Mouse (Mus musculus) limb, embryonic 15.5 days (tissue): ENCODE data around the gene Pold1. TPM values are rescaled to one million over a fixed set of nuclear protein-coding genes. Genes with fewer than 3 reads are reported as not detected.
A peak's percentile ranks its signal among the peaks of the same experiment; 100 is the strongest.

Experiments
- ATAC-seq: fragments of 200-750 bp; cut with Nextera tagmentation; 2 replicates; pipeline ENCODE4 v1.8.0; 2017; ENCODE audit warnings: low read depth, moderate TSS enrichment; ENCODE audit not compliant: insufficient number of reproducible peaks, low FRiP score, low TSS enrichment
- H3K27ac ChIP-seq: fragments of 300-500 bp; sonication (generic); 2 replicates; pipeline ENCODE4 v1.5.1; 2015; ENCODE audit warnings: moderate library complexity, mild to moderate bottlenecking, inconsistent platforms
- H3K27me3 ChIP-seq: fragments of 300-500 bp; sonication (generic); 2 replicates; pipeline ENCODE4 v1.6.1; 2015; ENCODE audit warnings: inconsistent platforms
- H3K36me3 ChIP-seq: fragments of 300-500 bp; sonication (generic); 2 replicates; pipeline ENCODE4 v1.6.1; 2015; ENCODE audit warnings: inconsistent platforms
- H3K4me1 ChIP-seq: fragments of 300-500 bp; sonication (generic); 2 replicates; pipeline ENCODE4 v1.6.1; 2015; ENCODE audit warnings: inconsistent platforms
- H3K4me2 ChIP-seq: fragments of 300-500 bp; sonication (generic); 2 replicates; pipeline ENCODE4 v1.6.1; 2015; ENCODE audit warnings: mild to moderate bottlenecking, inconsistent platforms
- H3K4me3 ChIP-seq: fragments of 300-500 bp; sonication (generic); 2 replicates; pipeline ENCODE4 v1.5.1; 2015; ENCODE audit warnings: mild to moderate bottlenecking, inconsistent platforms
- H3K9ac ChIP-seq: fragments of 300-500 bp; sonication (generic); 2 replicates; pipeline ENCODE4 v1.6.1; 2015; ENCODE audit warnings: inconsistent platforms
- H3K9me3 ChIP-seq: fragments of 300-500 bp; sonication (generic); 2 replicates; pipeline ENCODE4 v1.6.1; 2016; ENCODE audit warnings: inconsistent platforms
- WGBS: fragments of 180-500 bp; shearing (Covaris S2); methylation state at CpG from one replicate; pipeline ENCODE4 v1.1.7; 2015; 5-methylcytosine and 5-hydroxymethylcytosine counted together
- polyA plus RNA-seq: library from polyadenylated mRNA; unstranded; fragments of >200 nt; fragmentation: Nextera tagmentation; extraction: Ambion mirVana; gene quantifications from 2 replicates; pipeline ENCODE4 v1.2.1, GENCODE M21; 2015

Pold1 gene
- polyA plus RNA-seq, 1 experiment from 2014 or later, result 75.7 TPM

DNA sequence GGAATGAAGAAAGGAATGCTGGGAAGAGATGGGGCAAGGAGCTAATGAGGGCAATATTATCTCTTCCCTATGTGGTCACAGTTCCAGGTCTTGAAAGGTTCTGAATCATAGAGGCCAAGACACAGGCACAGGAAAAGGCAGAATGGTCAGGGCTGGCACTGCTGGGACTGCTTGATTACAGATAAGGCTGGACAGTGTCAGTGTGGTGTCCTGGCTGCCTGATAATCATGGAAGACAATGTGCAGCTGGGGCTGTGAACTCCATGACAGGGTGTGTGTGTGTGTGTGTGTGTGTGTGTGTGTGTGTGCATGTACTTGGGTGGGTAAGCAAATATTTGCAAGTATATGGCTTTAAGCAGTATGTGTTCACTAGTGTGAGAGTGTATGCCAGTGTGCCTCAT lies 41.2 kb downstream of the Pold1 start:
- 0 out of 2 replicates have a peak, but pooled peaks cover 3% of the 10 kb centered on the region for H3K9me3 ChIP-seq
- no peak overlapping the region for H3K4me3 ChIP-seq
- H3K27me3 ChIP-seq, result peaks cover 17% of the 10 kb centered on the region
- H3K27ac ChIP-seq, result no peak overlapping the region
- H3K36me3 ChIP-seq, result no peaks in the 10 kb centered on the region
- no peak overlapping the region for H3K4me2 ChIP-seq
- no peaks in the 10 kb centered on the region for H3K4me1 ChIP-seq
- no peak overlapping the region for H3K9ac ChIP-seq
- ATAC-seq, result no peak

DNA sequence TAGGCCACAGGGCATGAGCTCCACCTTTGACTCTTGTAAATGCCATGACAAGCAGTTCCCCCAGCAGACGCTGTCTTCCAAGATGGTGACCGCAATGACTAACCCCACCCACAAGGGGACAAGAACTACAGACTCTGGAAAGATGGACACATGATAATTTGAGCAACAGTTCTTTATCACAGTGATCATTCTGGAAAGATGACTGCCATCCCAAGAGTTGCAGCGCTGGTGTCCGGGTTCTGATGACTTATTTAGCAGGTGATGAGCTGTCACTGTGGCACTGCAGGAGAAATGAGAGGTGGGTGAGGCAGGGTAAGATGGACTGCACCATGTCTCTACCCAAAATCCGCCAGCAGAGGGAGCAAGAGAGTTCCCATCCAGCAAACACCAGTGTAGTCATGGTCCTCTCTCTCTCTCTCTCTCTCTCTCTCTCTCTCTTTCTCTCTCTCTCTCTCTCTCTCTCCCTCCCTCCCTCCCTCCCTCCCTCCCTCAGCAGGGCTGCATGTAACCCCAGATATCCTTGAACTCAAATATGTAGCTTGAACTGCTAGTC lies 47.0 kb downstream of the Pold1 start:
- Histone ChIP-seq H3K4me2 (no peak overlapping the region), H3K9ac (no peak overlapping the region), H3K36me3 (no peaks in the 10 kb centered on the region), H3K4me1 (peaks cover 10% of the 10 kb centered on the region; the same call in 1 of the 2 replicates), H3K27me3 (no peaks in the 10 kb centered on the region), H3K9me3 (no peaks in the 10 kb centered on the region), H3K4me3 (no peak overlapping the region), H3K27ac (no peak overlapping the region)
- 39% methylated on average over 5 of the region's 5 CpGs for WGBS
- no peak for ATAC-seq

DNA sequence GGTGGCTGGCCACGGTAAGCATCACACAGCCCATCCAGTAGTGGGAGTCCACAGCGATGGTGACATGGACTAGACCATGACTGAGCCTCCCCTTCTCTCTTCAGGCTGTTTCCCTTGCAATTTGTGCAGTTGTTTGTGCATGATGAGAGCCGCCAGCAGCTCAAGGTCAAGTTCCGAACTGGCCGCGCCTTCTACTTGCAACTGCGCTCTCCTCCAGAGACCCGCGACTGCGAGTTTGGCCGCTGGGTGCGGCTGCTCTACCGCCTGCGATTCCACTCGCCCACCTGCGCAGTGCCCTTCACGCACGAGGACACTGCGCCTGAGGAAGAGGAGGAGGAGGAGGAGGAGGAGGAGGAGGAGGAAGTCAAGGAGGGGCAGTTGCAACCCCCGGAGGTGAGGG lies 48.6 kb downstream of the Pold1 start:
- Histone ChIP-seq H3K4me3 (no peak overlapping the region), H3K27ac (no peak overlapping the region), H3K4me2 (no peak overlapping the region), H3K4me1 (peaks cover 18% of the 10 kb centered on the region), H3K36me3 (no peaks in the 10 kb centered on the region), H3K9ac (no peak overlapping the region), H3K27me3 (no peaks in the 10 kb centered on the region), H3K9me3 (no peaks in the 10 kb centered on the region)
- ATAC-seq, result no peak
- 56% methylated on average over 20 of the region's 20 CpGs for whole genome bisulfite sequencing

DNA sequence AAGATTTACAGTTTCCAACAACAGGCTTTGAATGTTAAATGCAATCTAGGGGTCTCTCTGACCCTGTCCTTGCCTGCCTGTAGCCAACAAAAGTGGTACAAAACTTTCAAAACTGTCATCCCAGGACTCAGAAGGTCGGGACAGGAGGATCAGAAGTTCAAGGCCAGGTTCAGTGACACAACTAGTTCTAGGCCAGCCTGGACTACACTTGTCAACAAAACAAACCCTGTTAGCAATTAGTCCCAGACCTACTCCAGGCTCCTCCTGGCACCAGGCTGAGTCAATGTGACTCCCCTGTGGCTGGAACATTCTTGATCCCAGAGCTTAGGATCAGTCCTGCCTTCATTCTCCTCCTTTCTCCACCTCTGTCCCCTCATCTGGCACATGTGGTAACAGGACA lies 49.7 kb downstream of the Pold1 start:
- no peak overlapping the region for H3K4me2 ChIP-seq
- 64% methylated on average over 1 of the region's 1 CpGs for WGBS
- no peak overlapping the region for H3K9ac ChIP-seq
- ATAC-seq, result no peak
- peaks cover 24% of the 10 kb centered on the region for H3K4me1 ChIP-seq
- H3K9me3 ChIP-seq, result no peaks in the 10 kb centered on the region
- no peaks in the 10 kb centered on the region for H3K27me3 ChIP-seq
- peaks cover 4% of the 10 kb centered on the region; the same call in 1 of the 2 replicates for H3K36me3 ChIP-seq
- no peak overlapping the region for H3K27ac ChIP-seq
- no peak overlapping the region for H3K4me3 ChIP-seq

DNA sequence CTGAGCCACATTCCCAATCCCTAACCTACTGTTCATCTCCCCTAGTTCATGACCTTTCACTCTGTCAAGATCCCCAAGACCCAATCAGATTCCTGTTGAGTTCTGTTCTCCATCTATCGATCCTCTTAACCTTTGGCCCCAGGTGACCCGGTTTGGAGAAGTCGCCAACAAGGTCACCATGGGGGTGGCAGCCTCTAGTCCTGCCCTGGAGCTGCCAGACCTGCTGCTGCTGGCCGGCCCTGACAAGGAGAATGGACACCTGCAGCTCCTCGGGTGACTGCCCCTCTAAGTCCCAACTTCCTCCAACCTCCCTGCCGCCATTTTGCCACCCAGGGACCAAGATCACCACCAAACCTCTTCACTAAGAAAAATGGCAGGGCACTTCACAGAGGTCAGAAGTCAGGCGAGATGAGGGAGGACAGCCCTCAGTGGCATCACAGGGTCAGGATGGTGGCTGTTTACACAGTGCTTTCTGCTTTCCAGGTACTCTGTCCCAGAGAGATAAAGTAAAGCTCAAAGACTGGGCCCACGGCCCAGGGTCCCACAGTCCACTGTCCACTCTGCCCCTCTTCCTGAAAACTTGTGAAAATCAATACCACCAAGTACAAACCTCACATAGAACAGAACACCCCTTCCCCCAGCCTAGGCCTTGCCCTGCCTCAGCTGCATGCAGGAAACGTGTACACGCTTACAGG lies 51.1 kb downstream of the Pold1 start:
- H3K4me3 ChIP-seq, result peak overlapping the region; percentile 58
- H3K9ac ChIP-seq, result no peak overlapping the region
- ATAC-seq, result no peak
- H3K4me1 ChIP-seq, result peaks cover 24% of the 10 kb centered on the region
- H3K27ac ChIP-seq, result no peak overlapping the region; the same call in 1 of the 2 replicates
- peak overlapping the region; percentile 82 for H3K4me2 ChIP-seq
- H3K27me3 ChIP-seq, result no peaks in the 10 kb centered on the region
- WGBS, result 83% methylated on average over 10 of the region's 10 CpGs
- no peaks in the 10 kb centered on the region for H3K9me3 ChIP-seq
- peaks cover 16% of the 10 kb centered on the region for H3K36me3 ChIP-seq

DNA sequence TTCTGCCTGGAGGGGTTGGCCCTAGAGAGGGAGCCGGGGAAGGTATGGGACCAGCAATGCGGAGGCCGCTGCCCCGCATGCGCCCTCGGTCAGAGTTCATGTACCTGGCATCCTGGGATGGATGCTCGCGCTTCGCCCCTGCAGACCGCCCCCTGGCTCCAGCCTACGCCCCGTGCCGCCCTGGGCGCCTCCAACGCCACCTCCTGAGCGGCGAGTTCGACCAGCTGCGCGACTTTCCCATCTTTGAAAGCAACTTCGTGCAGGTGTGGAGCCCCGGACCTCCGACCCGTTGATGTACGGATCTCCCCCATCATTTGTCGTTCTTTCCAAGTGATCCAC lies 51.9 kb downstream of the Pold1 start:
- peak; percentile 35 for ATAC-seq
- peaks cover 24% of the 10 kb centered on the region for H3K4me1 ChIP-seq
- no peaks in the 10 kb centered on the region for H3K9me3 ChIP-seq
- peak overlapping the region; percentile 94 for H3K27ac ChIP-seq
- WGBS, result under 1% methylated on average over 26 of the region's 26 CpGs
- H3K36me3 ChIP-seq, result peaks cover 24% of the 10 kb centered on the region
- no peaks in the 10 kb centered on the region for H3K27me3 ChIP-seq
- peak overlapping the region; percentile 58 for H3K4me3 ChIP-seq
- H3K9ac ChIP-seq, result peak overlapping the region; percentile 59
- peak overlapping the region; percentile 82 for H3K4me2 ChIP-seq

DNA sequence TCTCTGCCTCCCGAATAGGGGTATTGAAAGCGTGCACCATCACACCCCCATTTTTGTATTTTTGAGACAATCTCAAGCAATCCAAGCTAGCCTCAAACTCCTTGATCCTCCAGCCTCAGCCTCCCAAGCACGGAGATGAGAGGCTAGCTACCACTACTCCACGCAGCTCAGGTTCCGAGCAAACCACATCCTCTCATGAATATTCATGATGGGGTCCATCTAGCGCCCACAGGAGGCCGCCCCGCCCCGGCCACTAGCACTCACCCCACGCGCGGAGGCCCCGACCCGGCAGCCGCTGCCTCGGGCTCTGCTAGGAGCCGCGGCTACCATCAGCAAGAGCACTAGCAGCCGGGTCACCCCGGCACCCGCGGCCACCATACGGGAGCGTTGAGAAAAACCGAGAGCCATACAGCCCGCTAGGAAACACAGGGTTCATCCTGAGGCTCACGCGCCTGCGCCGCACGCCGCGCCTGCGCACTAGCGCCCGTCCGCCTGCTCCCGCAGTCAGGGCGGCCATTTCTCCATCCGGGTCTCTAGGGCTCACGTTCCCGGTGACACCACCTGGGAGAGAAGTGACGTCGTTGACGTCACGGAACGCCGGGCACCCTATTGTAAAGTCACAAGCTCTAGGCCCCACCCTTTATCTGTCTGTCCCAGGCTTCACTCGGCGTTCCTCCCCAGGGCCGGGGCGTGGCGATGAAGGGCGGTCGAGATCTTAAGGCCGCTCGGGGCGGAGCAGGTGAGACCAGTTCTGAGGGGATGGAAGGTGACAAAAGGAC lies 52.5 kb downstream of the Pold1 start, which contains the start of the genes Emc10 and Fam71e1:
Gene Emc10 (minus strand): TSS at position 538 of the 779 bp plus-strand sequence.
Gene Fam71e1 (plus strand): TSS at position 590 of the 779 bp plus-strand sequence.
- Histone ChIP-seq H3K4me3 (peak within 1 kb of the TSS; percentile 58), H3K36me3 (peaks cover 29% of the 10 kb centered on the region), H3K4me2 (peak within 1 kb of the TSS; percentile 82), H3K27me3 (no peaks in the 10 kb centered on the region), H3K4me1 (peaks cover 24% of the 10 kb centered on the region), H3K27ac (peak within 1 kb of the TSS; percentile 94), H3K9me3 (no peaks in the 10 kb centered on the region), H3K9ac (peak within 1 kb of the TSS; percentile 74)
- 1% methylated on average over 58 of the region's 58 CpGs for WGBS
- peak; percentile 94 for ATAC-seq

DNA sequence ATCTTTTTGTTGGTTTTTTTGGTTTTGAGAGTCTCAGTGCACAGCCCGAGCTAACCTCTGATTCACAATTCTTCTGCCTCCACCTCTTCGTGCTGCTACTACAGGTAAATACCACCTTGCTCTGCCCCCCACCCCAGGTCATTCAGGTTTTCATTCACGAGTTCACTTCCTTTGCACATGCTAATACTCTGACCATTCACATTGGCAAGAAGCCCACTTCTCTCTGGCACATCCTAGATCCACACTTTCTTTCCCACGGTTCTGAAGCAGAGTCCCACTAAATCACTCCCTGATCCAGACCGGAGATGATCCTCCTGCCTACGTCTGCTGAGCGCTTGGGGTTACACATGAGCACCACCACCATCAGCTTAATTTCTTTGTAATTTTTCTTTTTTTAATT lies 53.6 kb downstream of the Pold1 start:
- no peak overlapping the region for H3K27ac ChIP-seq
- peaks cover 24% of the 10 kb centered on the region for H3K4me1 ChIP-seq
- H3K27me3 ChIP-seq, result no peaks in the 10 kb centered on the region
- H3K9ac ChIP-seq, result no peak overlapping the region
- peaks cover 40% of the 10 kb centered on the region for H3K36me3 ChIP-seq
- H3K4me3 ChIP-seq, result no peak overlapping the region
- 85% methylated on average over 7 of the region's 7 CpGs for WGBS
- H3K9me3 ChIP-seq, result no peaks in the 10 kb centered on the region
- no peak for ATAC-seq
- H3K4me2 ChIP-seq, result peak overlapping the region; percentile 82; the same call in 1 of the 2 replicates

DNA sequence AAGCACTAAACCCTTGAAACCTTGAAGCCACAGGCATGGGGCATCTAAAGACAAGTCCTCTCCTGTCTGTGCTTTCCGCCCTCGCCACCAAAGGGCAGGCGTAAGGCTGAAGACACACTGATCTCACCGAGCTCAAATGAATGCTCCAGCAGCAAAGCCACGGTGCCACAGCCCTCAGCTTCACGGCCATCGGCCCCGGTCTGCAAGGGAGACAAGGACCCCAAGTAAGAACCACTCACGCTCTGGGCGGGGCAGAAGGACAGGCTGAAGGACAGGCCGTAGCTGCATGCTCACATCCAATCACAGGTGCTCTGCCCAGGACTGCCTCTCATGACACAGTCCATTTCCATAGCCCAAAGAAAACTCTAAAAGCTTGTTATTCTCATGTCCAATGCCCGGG lies 54.0 kb downstream of the Pold1 start:
- Histone ChIP-seq H3K9ac (no peak overlapping the region), H3K4me2 (no peak overlapping the region), H3K27me3 (no peaks in the 10 kb centered on the region), H3K36me3 (peaks cover 44% of the 10 kb centered on the region), H3K9me3 (no peaks in the 10 kb centered on the region), H3K4me3 (no peak overlapping the region), H3K27ac (no peak overlapping the region), H3K4me1 (peaks cover 24% of the 10 kb centered on the region)
- 89% methylated on average over 12 of the region's 12 CpGs for WGBS
- ATAC-seq, result no peak

DNA sequence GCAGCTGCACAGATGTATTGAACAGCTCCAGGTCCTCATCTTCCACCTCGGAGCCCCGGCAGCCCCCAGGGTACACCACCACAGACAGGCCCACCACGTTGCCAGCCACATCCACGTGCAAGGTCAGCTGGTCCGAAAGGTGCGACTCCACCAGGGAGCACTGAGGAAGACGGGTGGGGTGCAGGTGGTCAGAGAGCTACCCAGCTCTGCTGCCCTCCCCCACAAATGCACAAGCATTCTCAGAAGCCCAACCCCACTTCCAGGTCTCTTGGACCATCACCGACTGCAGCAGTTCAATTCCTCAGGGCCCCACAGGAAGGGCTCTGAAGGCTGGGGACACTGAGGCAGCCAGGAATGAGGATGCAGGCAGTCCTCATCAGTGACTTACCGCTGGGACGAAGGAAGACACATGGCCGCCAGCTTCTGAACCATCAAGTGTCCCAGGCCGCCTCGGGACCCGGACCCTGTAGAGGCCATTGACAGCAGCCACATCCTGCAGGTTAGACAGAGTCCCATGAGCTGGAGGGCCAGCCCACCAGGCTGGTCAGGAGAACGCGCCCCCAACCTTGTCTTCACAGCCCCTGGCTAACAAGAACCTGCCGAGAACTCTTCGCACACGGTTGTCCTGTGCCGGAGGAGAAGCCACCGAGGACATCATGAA lies 56.4 kb downstream of the Pold1 start:
- no peaks in the 10 kb centered on the region for H3K9me3 ChIP-seq
- ATAC-seq, result no peak
- H3K4me2 ChIP-seq, result no peak overlapping the region
- no peak overlapping the region for H3K9ac ChIP-seq
- no peak overlapping the region for H3K27ac ChIP-seq
- H3K27me3 ChIP-seq, result no peaks in the 10 kb centered on the region
- 91% methylated on average over 21 of the region's 21 CpGs for WGBS
- H3K4me3 ChIP-seq, result no peak overlapping the region
- H3K4me1 ChIP-seq, result peaks cover 21% of the 10 kb centered on the region
- H3K36me3 ChIP-seq, result peaks cover 57% of the 10 kb centered on the region

DNA sequence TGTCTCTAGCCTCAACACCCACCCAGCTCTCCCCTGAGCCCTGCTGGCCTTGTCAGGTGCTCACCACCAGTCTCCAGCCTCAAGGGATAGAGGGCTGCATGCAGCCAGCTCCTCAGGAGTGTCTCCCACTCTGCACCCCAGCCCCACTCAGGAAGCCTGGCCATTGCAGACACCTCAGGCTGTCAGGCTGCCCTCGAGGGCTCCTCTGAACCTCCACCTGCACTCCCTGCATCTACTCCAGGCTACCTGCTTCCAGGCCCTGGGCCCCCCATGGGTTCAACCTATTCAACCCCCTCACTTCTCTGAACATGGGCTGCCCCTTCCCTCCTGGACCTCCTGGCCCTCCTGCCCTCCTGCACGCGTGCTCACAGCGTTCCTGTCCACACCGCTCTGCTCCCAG lies 57.3 kb downstream of the Pold1 start:
- H3K9me3 ChIP-seq, result no peaks in the 10 kb centered on the region
- peaks cover 14% of the 10 kb centered on the region for H3K4me1 ChIP-seq
- H3K27me3 ChIP-seq, result no peaks in the 10 kb centered on the region
- H3K9ac ChIP-seq, result no peak overlapping the region
- no peak overlapping the region for H3K27ac ChIP-seq
- no peak overlapping the region for H3K4me3 ChIP-seq
- no peak for ATAC-seq
- WGBS, result 94% methylated on average over 5 of the region's 5 CpGs
- no peak overlapping the region for H3K4me2 ChIP-seq
- H3K36me3 ChIP-seq, result peaks cover 60% of the 10 kb centered on the region
